Mouse (Mus musculus): Measurements from ENCODE around the gene Aph1a. TPM values are rescaled to one million over a fixed set of nuclear protein-coding genes. Genes with fewer than 3 reads are reported as not detected.
A peak's percentile ranks its signal among the peaks of the same experiment; 100 is the strongest.
"Not testable (repeated sequence)": the region's sequence is repeated elsewhere in the genome, so short reads cannot be mapped to it uniquely, and the experiment has no call there.

The Aph1a gene
- polyA plus RNA-seq, 1 experiment from 2014 or later, result 28.3 TPM

DNA sequence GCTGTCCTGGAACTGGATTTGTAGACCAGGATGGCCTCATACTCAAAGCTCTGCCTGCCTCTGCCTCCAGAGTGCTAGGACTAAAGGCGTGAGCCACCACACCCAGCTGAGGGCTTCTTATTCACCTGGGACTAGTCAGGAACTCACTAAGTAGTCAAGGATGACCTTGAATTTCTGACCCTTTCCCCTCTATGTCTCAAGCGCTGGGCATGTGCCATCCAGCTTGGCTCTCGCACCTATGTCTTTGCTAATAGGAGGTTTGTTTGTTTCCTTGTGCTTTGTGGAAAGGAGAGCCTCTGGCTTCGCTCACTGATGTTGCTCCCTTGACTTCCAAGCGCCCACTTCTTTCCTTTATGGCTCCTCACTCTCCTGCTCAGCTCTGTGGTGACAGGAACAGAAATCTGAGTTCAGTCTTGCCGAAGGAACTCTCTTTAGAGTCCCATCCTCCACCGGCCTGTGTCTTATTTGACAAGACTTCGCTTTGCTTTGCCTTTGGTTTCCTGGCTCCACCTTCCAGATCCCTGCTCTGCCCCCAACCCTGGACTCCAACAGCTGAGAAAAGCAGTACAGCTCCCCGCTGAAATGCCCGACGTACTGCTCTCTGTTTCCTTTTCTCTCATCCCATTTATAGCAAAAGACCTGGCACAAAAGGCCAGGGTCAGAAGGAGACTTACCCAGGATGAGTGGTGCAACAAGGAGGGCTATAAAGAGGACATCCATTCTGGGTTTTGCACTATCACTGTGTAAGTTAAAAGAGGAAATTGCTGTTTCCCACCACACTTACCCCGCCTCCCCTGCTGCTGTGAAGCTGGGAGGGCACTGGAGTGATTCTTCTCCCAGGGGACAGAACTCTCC, 2.3 kb upstream of the Aph1a start, which contains the start of gene BC028528:
Gene BC028528, minus strand, starts transcription at position 795 of the 855 bp plus-strand sequence.
- Histone ChIP-seq H3K27ac (0 out of 2 replicates have a peak within 1 kb of the TSS, but pooled peaks have one; percentile 21), H3K36me3 (ENCODE audit: poor library complexity, severe bottlenecking) (no peaks in the 10 kb centered on the region), H3K4me2 (no peak within 1 kb of the TSS), H3K27me3 (peaks cover 10% of the 10 kb centered on the region; the same call in 1 of the 2 replicates), H3K4me1 (peaks cover 24% of the 10 kb centered on the region), H3K4me3 (no peak within 1 kb of the TSS), H3K9ac (no peak within 1 kb of the TSS), H3K9me3 (replicated peaks) (no peaks in the 10 kb centered on the region)
- 31% methylated on average over 12 of the region's 12 CpGs for WGBS
- no peak for ATAC-seq

- Histone ChIP-seq H3K9me3 (replicated peaks) (no peaks in the 10 kb centered on the region), H3K9ac (no peak overlapping the region), H3K4me1 (peaks cover 24% of the 10 kb centered on the region), H3K36me3 (ENCODE audit: poor library complexity, severe bottlenecking) (no peaks in the 10 kb centered on the region), H3K27ac (0 out of 2 replicates have a peak overlapping the region, but pooled peaks have one; percentile 21), H3K4me2 (no peak overlapping the region), H3K27me3 (peaks cover 10% of the 10 kb centered on the region; the same call in 1 of the 2 replicates), H3K4me3 (no peak overlapping the region)
- 48% methylated on average over 11 of the region's 11 CpGs for WGBS
- no peak for ATAC-seq
Measured at GRCm38 (mm10) chr3:95892066-95893052, 1.4 kb upstream of the Aph1a start.

GRCm38 (mm10) chr3:95893126-95893525, 643 bp upstream of the Aph1a start:
- Histone ChIP-seq H3K4me2 (peak overlapping the region; percentile 93), H3K4me1 (peaks cover 24% of the 10 kb centered on the region), H3K9me3 (replicated peaks) (no peaks in the 10 kb centered on the region), H3K4me3 (peak overlapping the region; percentile 69), H3K27ac (peak overlapping the region; percentile 74), H3K9ac (peak overlapping the region; percentile 80), H3K27me3 (peaks cover 10% of the 10 kb centered on the region; the same call in 1 of the 2 replicates), H3K36me3 (ENCODE audit: poor library complexity, severe bottlenecking) (peaks cover 7% of the 10 kb centered on the region)
- WGBS, result 27% methylated on average over 7 of the region's 7 CpGs
- peak; percentile 4; the same call in 1 of the 2 replicates for ATAC-seq

DNA sequence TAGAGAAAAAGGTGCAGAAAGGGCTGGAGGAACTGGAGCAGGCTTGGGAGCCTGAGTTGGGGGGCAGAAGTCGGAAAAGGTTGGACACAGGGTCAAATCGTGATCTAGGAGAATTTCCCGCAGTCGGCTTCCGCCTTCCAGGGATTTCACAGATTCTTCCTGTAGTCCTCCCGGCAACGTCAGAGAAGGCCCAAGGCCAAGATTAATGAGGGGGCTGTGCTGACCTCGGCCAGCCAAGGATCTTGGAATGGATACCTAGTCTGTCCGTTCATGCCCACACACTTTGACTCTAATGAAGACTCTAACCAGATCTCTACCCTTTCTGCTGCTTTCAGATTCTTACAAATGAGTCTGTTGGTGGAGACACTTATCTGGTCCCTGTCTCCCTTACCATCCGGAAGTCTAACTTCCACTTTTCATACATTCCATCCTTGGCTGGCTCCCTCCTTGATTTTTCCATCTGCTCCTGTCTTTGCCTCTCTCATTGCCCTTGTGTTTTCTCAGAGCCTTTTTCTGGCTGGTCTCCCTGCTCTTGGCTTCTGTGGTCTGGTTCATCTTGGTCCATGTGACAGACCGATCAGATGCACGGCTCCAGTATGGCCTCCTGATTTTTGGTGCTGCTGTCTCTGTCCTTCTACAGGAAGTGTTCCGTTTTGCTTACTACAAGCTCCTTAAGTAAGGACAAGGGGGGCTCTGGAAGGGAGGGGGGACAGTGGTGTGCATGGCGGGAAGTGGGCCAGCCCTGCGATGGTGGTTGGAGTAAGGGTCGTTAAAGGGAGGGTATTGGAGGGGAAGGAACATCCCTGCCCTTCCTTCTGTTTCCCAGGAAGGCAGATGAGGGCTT, 770 bp downstream of the Aph1a start:
- Histone ChIP-seq H3K4me2 (peak overlapping the region; percentile 93), H3K4me1 (peaks cover 24% of the 10 kb centered on the region), H3K27me3 (peaks cover 10% of the 10 kb centered on the region; the same call in 1 of the 2 replicates), H3K27ac (peak overlapping the region; percentile 10; the same call in 1 of the 2 replicates), H3K4me3 (peak overlapping the region; percentile 69), H3K9me3 (replicated peaks) (no peaks in the 10 kb centered on the region), H3K9ac (peak overlapping the region; percentile 80), H3K36me3 (ENCODE audit: poor library complexity, severe bottlenecking) (peaks cover 12% of the 10 kb centered on the region)
- WGBS, result 18% methylated on average over 16 of the region's 16 CpGs
- ATAC-seq, result no peak

DNA sequence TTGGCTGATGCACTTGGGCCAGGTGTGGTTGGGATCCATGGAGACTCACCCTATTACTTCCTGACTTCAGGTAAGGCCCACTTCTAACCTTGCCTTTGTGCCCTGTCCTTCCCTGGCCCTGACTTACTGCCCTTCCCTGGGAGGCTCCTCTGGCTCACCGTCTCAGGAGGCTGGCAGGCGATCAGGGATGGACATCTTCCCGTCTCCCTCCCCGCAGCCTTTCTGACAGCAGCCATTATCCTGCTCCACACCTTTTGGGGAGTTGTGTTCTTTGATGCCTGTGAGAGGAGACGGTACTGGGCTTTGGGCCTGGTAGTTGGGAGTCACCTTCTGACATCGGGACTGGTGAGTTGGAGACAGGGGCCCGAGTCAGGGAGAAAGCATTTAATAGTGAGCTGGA, 1.7 kb downstream of the Aph1a start:
- Histone ChIP-seq H3K36me3 (ENCODE audit: poor library complexity, severe bottlenecking) (peaks cover 12% of the 10 kb centered on the region), H3K4me1 (peaks cover 24% of the 10 kb centered on the region), H3K4me2 (peak overlapping the region; percentile 93; the same call in 1 of the 2 replicates), H3K27me3 (peaks cover 10% of the 10 kb centered on the region; the same call in 1 of the 2 replicates)
- H3K4me3 ChIP-seq; H3K9ac ChIP-seq; H3K27ac ChIP-seq; H3K9me3 ChIP-seq (replicated peaks); ATAC-seq: not testable (repeated sequence)
- WGBS, result 89% methylated on average over 7 of the region's 7 CpGs

- Histone ChIP-seq H3K9me3 (replicated peaks) (no peaks in the 10 kb centered on the region), H3K4me3 (no peak overlapping the region), H3K36me3 (ENCODE audit: poor library complexity, severe bottlenecking) (peaks cover 12% of the 10 kb centered on the region), H3K9ac (no peak overlapping the region), H3K27ac (no peak overlapping the region), H3K4me2 (no peak overlapping the region), H3K27me3 (0 out of 2 replicates have a peak, but pooled peaks cover 3% of the 10 kb centered on the region), H3K4me1 (peaks cover 24% of the 10 kb centered on the region)
- WGBS, result 71% methylated on average over 13 of the region's 13 CpGs
- ATAC-seq, result no peak
Measured at GRCm38 (mm10) chr3:95899800-95900524, 6.2 kb downstream of the Aph1a start.

DNA sequence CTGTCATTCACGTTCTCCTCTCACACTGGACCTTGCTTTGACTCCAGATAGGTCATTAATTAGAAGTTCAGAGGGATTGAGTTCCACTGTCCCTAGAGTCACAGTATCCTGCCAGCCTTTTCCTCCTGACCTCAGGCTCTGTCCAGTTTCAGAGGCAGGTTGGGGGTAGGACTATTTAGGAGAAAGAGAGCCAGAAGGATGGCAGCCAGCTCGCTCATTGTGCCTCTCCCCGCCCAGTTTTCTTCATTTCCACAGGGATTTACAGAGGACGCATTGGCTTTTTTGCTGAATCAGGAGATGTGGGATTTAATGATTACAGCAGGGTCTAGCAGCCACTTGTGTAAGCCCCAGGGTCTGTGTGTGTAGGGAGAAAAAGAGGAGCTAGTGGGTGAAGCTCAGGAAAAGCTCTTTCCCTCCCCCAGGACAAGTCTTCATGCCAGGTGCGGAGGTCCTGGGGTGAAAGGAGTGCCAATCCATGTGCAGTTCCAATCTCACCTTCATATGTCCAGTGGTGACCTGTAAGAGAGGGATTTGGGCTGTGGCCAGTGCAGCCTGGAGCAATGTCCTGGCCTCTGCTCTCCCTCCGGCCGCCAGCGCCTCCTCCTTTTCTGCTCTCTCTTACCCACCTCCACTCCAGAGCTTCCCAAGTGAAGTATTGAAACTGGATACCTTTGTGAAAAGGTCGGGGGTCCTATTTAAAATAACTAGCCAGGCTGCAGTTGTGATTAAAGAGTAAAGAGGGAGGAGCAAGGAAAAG, 8.0 kb downstream of the Aph1a start:
- no peak overlapping the region for H3K27ac ChIP-seq
- no peak for ATAC-seq
- peaks cover 12% of the 10 kb centered on the region for H3K36me3 ChIP-seq (ENCODE audit: poor library complexity, severe bottlenecking)
- H3K9ac ChIP-seq, result no peak overlapping the region
- H3K4me3 ChIP-seq, result no peak overlapping the region
- no peaks in the 10 kb centered on the region for H3K9me3 ChIP-seq (replicated peaks)
- H3K4me2 ChIP-seq, result peak overlapping the region; percentile 67; the same call in 1 of the 2 replicates
- H3K4me1 ChIP-seq, result peaks cover 32% of the 10 kb centered on the region
- 68% methylated on average over 9 of the region's 9 CpGs for WGBS
- H3K27me3 ChIP-seq, result 0 out of 2 replicates have a peak, but pooled peaks cover 3% of the 10 kb centered on the region

DNA sequence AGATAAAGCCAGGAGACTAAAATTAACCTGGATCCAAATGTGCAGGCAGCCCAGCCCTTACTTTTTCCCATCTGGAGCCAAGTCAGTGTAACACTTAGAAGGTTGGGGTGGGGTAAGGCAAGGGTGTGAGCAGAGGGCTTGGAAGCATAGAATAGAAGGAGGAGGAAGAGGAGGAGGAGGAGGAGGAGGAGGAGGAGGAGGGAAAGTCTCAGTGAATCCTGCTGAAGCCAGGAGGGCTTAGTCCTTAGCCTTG, 8.5 kb downstream of the Aph1a start:
- Histone ChIP-seq H3K4me3 (no peak overlapping the region), H3K4me1 (peaks cover 33% of the 10 kb centered on the region), H3K9me3 (replicated peaks) (no peaks in the 10 kb centered on the region), H3K27me3 (peaks cover 3% of the 10 kb centered on the region), H3K9ac (peak overlapping the region; percentile 31; the same call in 1 of the 2 replicates), H3K4me2 (peak overlapping the region; percentile 67; the same call in 1 of the 2 replicates), H3K36me3 (ENCODE audit: poor library complexity, severe bottlenecking) (peaks cover 12% of the 10 kb centered on the region), H3K27ac (no peak overlapping the region)
- no peak for ATAC-seq

DNA sequence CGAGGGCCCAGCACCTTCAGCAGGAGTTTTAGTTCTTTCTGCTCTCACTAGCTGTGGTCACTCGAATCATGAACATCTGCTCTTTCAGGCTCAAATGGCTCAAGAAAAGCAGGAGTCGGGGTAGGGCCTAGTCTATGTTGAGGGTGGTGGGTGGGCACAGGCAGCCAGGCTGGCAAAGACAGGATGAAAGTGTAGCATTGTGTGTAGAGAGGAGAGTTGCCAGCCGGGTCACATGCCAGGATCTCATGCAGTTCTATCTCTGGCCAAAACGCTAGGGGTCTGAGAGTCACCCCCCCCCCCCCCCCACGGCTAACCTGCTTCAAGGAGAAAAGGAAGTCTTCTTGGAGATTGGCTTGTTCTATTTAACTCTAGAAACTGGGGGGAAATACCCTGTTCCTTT, 8.9 kb downstream of the Aph1a start:
- ATAC-seq, result no peak

More for the DNA sequence above, 8.9 kb downstream of the Aph1a start:
- 30% methylated on average over 6 of the region's 6 CpGs for WGBS
- Histone ChIP-seq H3K9me3 (replicated peaks) (no peaks in the 10 kb centered on the region), H3K4me2 (peak overlapping the region; percentile 67), H3K4me1 (peaks cover 33% of the 10 kb centered on the region), H3K27me3 (peaks cover 3% of the 10 kb centered on the region), H3K4me3 (no peak overlapping the region), H3K27ac (no peak overlapping the region), H3K9ac (peak overlapping the region; percentile 31; the same call in 1 of the 2 replicates), H3K36me3 (ENCODE audit: poor library complexity, severe bottlenecking) (peaks cover 9% of the 10 kb centered on the region)
